Mouse (Mus musculus) embryo, embryonic 10.5 days (tissue): ENCODE data around the gene Yes1.
A peak's percentile ranks its signal among the peaks of the same experiment; 100 is the strongest.
"Not testable (repeated sequence)": the region's sequence is repeated elsewhere in the genome, so short reads cannot be mapped to it uniquely, and the experiment has no call there.

ENCODE experiments used
- DNase-seq: peaks from one replicate; pipeline ENCODE4 v3.0.0-alpha.2; 2015; ENCODE audit warnings: low spot score

Yes1 gene

GRCm38 (mm10) chr5:32610801-32611340 lies at the start of gene Yes1:
Gene Yes1, plus strand, starts transcription at chr5:32611171.
- DNase-seq, result peak; percentile 90

- peak; percentile 1 for DNase-seq
These were observed 46.3 kb upstream of the Yes1 start for GRCm38 (mm10) chr5:32564697-32565096.

GRCm38 (mm10) chr5:32571802-32572201 lies 39.2 kb upstream of the Yes1 start:
- no peak for DNase-seq

- DNase-seq, result peak; percentile 80
These were observed 22.8 kb upstream of the Yes1 start for GRCm38 (mm10) chr5:32588136-32588535.

GRCm38 (mm10) chr5:32593793-32594192 lies 17.2 kb upstream of the Yes1 start:
- peak; percentile 73 for DNase-seq

- no peak for DNase-seq
These were observed 16.6 kb upstream of the Yes1 start for GRCm38 (mm10) chr5:32594358-32594757.

- no peak for DNase-seq
These were observed 5.1 kb upstream of the Yes1 start for GRCm38 (mm10) chr5:32605911-32606310.

GRCm38 (mm10) chr5:32607776-32608355 lies 3.1 kb upstream of the Yes1 start:
- DNase-seq, result no peak

GRCm38 (mm10) chr5:32608516-32608915 lies 2.5 kb upstream of the Yes1 start:
- no peak for DNase-seq

- DNase-seq, result peak; percentile 65
These were observed 739 bp upstream of the Yes1 start for GRCm38 (mm10) chr5:32610064-32610800.

GRCm38 (mm10) chr5:32611341-32611961 lies 480 bp downstream of the Yes1 start:
- DNase-seq, result peak; percentile 70

- DNase-seq, result no peak
These were observed 3.3 kb downstream of the Yes1 start for GRCm38 (mm10) chr5:32614291-32614690.

GRCm38 (mm10) chr5:32614691-32615090 lies 3.7 kb downstream of the Yes1 start:
- no peak for DNase-seq

- not testable (repeated sequence) for DNase-seq
These were observed 5.5 kb downstream of the Yes1 start for GRCm38 (mm10) chr5:32616489-32616888.

GRCm38 (mm10) chr5:32617851-32618250 lies 6.9 kb downstream of the Yes1 start:
- no peak for DNase-seq

- DNase-seq, result no peak
These were observed 12.7 kb downstream of the Yes1 start for GRCm38 (mm10) chr5:32623649-32624048.

GRCm38 (mm10) chr5:32624777-32625176 lies 13.8 kb downstream of the Yes1 start:
- DNase-seq, result no peak

- DNase-seq, result no peak
These were observed 22.2 kb downstream of the Yes1 start for GRCm38 (mm10) chr5:32633185-32633584.

- peak; percentile 31 for DNase-seq
These were observed 46.4 kb downstream of the Yes1 start for GRCm38 (mm10) chr5:32657386-32657785.

- DNase-seq, result no peak
These were observed 71.5 kb downstream of the Yes1 start for GRCm38 (mm10) chr5:32682475-32682874.

- no peak for DNase-seq
These were observed 82.4 kb downstream of the Yes1 start for GRCm38 (mm10) chr5:32693411-32693810.

GRCm38 (mm10) chr5:32697208-32697867 lies 86.4 kb downstream of the Yes1 start:
- no peak for DNase-seq
